Mouse (Mus musculus): ENCODE data around the gene Scfd2. TPM values are rescaled to one million over a fixed set of nuclear protein-coding genes. Genes with fewer than 3 reads are reported as not detected.

The Scfd2 gene
- polyA plus RNA-seq, 1 experiment from 2014 or later = 7.3 TPM

- no peak overlapping the region for H3K4me3 ChIP-seq (ENCODE audit: low read depth, low read length)
- 43% methylated on average over 12 of the region's 12 CpGs for WGBS (ENCODE audit: insufficient replicate concordance)
- no peaks in the 10 kb centered on the region for H3K36me3 ChIP-seq (replicated peaks; ENCODE audit: insufficient read depth, low read length)
- H3K4me2 ChIP-seq (ENCODE audit: low read depth, low read length) = no peak overlapping the region
- H3K27ac ChIP-seq (ENCODE audit: low read depth) = no peak overlapping the region
- H3K4me1 ChIP-seq (ENCODE audit: insufficient read depth) = peaks cover 7% of the 10 kb centered on the region
- no peak for ATAC-seq
- TF ChIP-seq EP300 (IDR thresholded peaks at IDR 0.05; ENCODE audit: low read depth) = no peak
- no peak for TF ChIP-seq CTCF (IDR thresholded peaks at IDR 0.05; ENCODE audit: low read depth)
- H3K9me3 ChIP-seq (ENCODE audit: low read length) = no peaks in the 10 kb centered on the region
- no peak overlapping the region for H3K9ac ChIP-seq (replicated peaks)
- H3K27me3 ChIP-seq (ENCODE audit: insufficient read depth, low read length) = no peaks in the 10 kb centered on the region
- DNase-seq = no peak
These were observed 359.4 kb downstream of the Scfd2 start for GRCm38 (mm10) chr5:74172208-74172607.

DNA sequence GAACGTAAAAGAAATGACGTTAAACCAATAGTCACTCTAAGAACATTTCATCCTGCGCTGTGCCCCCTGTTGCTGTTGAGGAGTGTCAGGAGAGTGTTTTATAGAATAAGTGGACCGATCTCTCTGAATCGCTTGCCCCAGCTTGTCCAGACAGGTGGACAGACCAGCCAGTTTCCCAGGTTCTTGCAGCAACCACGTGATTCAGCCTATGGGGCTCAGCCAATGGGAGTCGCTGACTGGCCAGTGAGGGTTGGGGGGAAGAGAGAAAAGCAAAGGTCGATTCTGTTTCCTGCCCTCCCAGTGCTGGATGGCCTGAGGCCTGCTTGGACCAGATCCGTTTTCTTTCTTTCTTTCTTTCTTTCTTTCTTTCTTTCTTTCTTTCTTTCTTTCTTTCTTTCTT is 359.8 kb downstream of the Scfd2 start:
- Histone ChIP-seq H3K27ac (ENCODE audit: low read depth) (no peak overlapping the region), H3K9me3 (ENCODE audit: low read length) (no peaks in the 10 kb centered on the region), H3K27me3 (ENCODE audit: insufficient read depth, low read length) (no peaks in the 10 kb centered on the region), H3K4me2 (ENCODE audit: low read depth, low read length) (no peak overlapping the region), H3K9ac (replicated peaks) (no peak overlapping the region), H3K36me3 (replicated peaks; ENCODE audit: insufficient read depth, low read length) (no peaks in the 10 kb centered on the region), H3K4me3 (ENCODE audit: low read depth, low read length) (no peak overlapping the region), H3K4me1 (ENCODE audit: insufficient read depth) (peaks cover 7% of the 10 kb centered on the region)
- 60% methylated on average over 9 of the region's 9 CpGs for WGBS (ENCODE audit: insufficient replicate concordance)
- DNase-seq (no peak), ATAC-seq (peak; percentile 51; the same call in 1 of the 2 replicates)
- TF ChIP-seq CTCF (IDR thresholded peaks at IDR 0.05; ENCODE audit: low read depth) (no peak), EP300 (IDR thresholded peaks at IDR 0.05; ENCODE audit: low read depth) (no peak)

GRCm38 (mm10) chr5:74168085-74168484 is 363.5 kb downstream of the Scfd2 start:
- no peak overlapping the region for H3K4me2 ChIP-seq (ENCODE audit: low read depth, low read length)
- H3K9ac ChIP-seq (replicated peaks) = no peak overlapping the region
- H3K4me3 ChIP-seq (ENCODE audit: low read depth, low read length) = no peak overlapping the region
- TF ChIP-seq CTCF (IDR thresholded peaks at IDR 0.05; ENCODE audit: low read depth) (no peak), EP300 (IDR thresholded peaks at IDR 0.05; ENCODE audit: low read depth) (no peak)
- WGBS (ENCODE audit: insufficient replicate concordance) = 84% methylated on average over 3 of the region's 3 CpGs
- no peaks in the 10 kb centered on the region for H3K36me3 ChIP-seq (replicated peaks; ENCODE audit: insufficient read depth, low read length)
- no peak overlapping the region for H3K27ac ChIP-seq (ENCODE audit: low read depth)
- ATAC-seq (no peak), DNase-seq (no peak)
- H3K9me3 ChIP-seq (ENCODE audit: low read length) = no peaks in the 10 kb centered on the region
- no peaks in the 10 kb centered on the region for H3K27me3 ChIP-seq (ENCODE audit: insufficient read depth, low read length)
- peaks cover 18% of the 10 kb centered on the region for H3K4me1 ChIP-seq (ENCODE audit: insufficient read depth)

GRCm38 (mm10) chr5:74166642-74167041 is 364.9 kb downstream of the Scfd2 start:
- Histone ChIP-seq H3K9ac (replicated peaks) (no peak overlapping the region), H3K4me3 (ENCODE audit: low read depth, low read length) (no peak overlapping the region), H3K27me3 (ENCODE audit: insufficient read depth, low read length) (no peaks in the 10 kb centered on the region), H3K9me3 (ENCODE audit: low read length) (no peaks in the 10 kb centered on the region), H3K4me1 (ENCODE audit: insufficient read depth) (peaks cover 13% of the 10 kb centered on the region), H3K27ac (ENCODE audit: low read depth) (no peak overlapping the region), H3K36me3 (replicated peaks; ENCODE audit: insufficient read depth, low read length) (no peaks in the 10 kb centered on the region), H3K4me2 (ENCODE audit: low read depth, low read length) (no peak overlapping the region)
- no peak for DNase-seq
- TF ChIP-seq CTCF (IDR thresholded peaks at IDR 0.05; ENCODE audit: low read depth) (no peak), EP300 (IDR thresholded peaks at IDR 0.05; ENCODE audit: low read depth) (no peak)
- 45% methylated on average over 3 of the region's 3 CpGs for WGBS (ENCODE audit: insufficient replicate concordance)
- ATAC-seq = no peak

GRCm38 (mm10) chr5:74164547-74164946 is 367.0 kb downstream of the Scfd2 start:
- Histone ChIP-seq H3K36me3 (replicated peaks; ENCODE audit: insufficient read depth, low read length) (no peaks in the 10 kb centered on the region), H3K4me3 (ENCODE audit: low read depth, low read length) (no peak overlapping the region), H3K9ac (replicated peaks) (no peak overlapping the region), H3K4me1 (ENCODE audit: insufficient read depth) (peaks cover 12% of the 10 kb centered on the region), H3K27ac (ENCODE audit: low read depth) (peak overlapping the region; percentile 9; the same call in 1 of the 2 replicates), H3K27me3 (ENCODE audit: insufficient read depth, low read length) (no peaks in the 10 kb centered on the region), H3K9me3 (ENCODE audit: low read length) (no peaks in the 10 kb centered on the region), H3K4me2 (ENCODE audit: low read depth, low read length) (no peak overlapping the region)
- DNase-seq (peak; percentile 19), ATAC-seq (peak; percentile 18; the same call in 1 of the 2 replicates)
- WGBS (ENCODE audit: insufficient replicate concordance) = 73% methylated on average over 7 of the region's 7 CpGs
- TF ChIP-seq CTCF (IDR thresholded peaks at IDR 0.05; ENCODE audit: low read depth) (no peak), EP300 (IDR thresholded peaks at IDR 0.05; ENCODE audit: low read depth) (no peak)

- H3K4me2 ChIP-seq (ENCODE audit: low read depth, low read length) = no peak overlapping the region
- DNase-seq (peak; percentile 21), ATAC-seq (no peak)
- no peaks in the 10 kb centered on the region for H3K9me3 ChIP-seq (ENCODE audit: low read length)
- H3K27me3 ChIP-seq (ENCODE audit: insufficient read depth, low read length) = no peaks in the 10 kb centered on the region
- WGBS (ENCODE audit: insufficient replicate concordance) = 77% methylated on average over 6 of the region's 6 CpGs
- TF ChIP-seq EP300 (IDR thresholded peaks at IDR 0.05; ENCODE audit: low read depth) = no peak
- TF ChIP-seq CTCF (IDR thresholded peaks at IDR 0.05; ENCODE audit: low read depth) = no peak
- peaks cover 12% of the 10 kb centered on the region for H3K4me1 ChIP-seq (ENCODE audit: insufficient read depth)
- H3K9ac ChIP-seq (replicated peaks) = no peak overlapping the region
- no peaks in the 10 kb centered on the region for H3K36me3 ChIP-seq (replicated peaks; ENCODE audit: insufficient read depth, low read length)
- no peak overlapping the region for H3K4me3 ChIP-seq (ENCODE audit: low read depth, low read length)
- H3K27ac ChIP-seq (ENCODE audit: low read depth) = no peak overlapping the region
These were observed 368.4 kb downstream of the Scfd2 start for GRCm38 (mm10) chr5:74163141-74163540.

DNA sequence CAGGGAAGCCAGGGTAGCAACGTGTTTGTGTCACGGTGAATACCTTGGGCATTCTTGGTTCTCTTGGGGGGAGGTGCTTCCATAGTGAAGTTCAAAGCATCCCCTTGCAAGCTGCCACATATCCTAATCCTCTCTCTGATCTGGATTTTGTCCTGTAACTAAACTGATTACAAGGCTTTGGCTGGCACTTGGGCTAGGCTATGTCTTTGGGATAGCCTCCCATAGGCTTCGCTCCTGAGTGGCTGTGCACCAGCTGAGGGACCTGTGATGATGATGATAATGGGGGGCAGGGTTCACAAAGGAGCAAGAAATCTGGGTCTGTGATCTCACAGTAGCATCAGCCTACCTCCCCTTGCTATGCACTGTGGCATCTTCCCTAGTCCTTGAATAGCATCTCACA is 369.5 kb downstream of the Scfd2 start:
- no peak for ATAC-seq
- Histone ChIP-seq H3K27me3 (ENCODE audit: insufficient read depth, low read length) (no peaks in the 10 kb centered on the region), H3K4me1 (ENCODE audit: insufficient read depth) (peaks cover 12% of the 10 kb centered on the region), H3K9ac (replicated peaks) (no peak overlapping the region), H3K27ac (ENCODE audit: low read depth) (no peak overlapping the region), H3K36me3 (replicated peaks; ENCODE audit: insufficient read depth, low read length) (no peaks in the 10 kb centered on the region), H3K9me3 (ENCODE audit: low read length) (no peaks in the 10 kb centered on the region), H3K4me3 (ENCODE audit: low read depth, low read length) (no peak overlapping the region), H3K4me2 (ENCODE audit: low read depth, low read length) (no peak overlapping the region)
- no peak for TF ChIP-seq EP300 (IDR thresholded peaks at IDR 0.05; ENCODE audit: low read depth)
- no peak for TF ChIP-seq CTCF (IDR thresholded peaks at IDR 0.05; ENCODE audit: low read depth)
- WGBS (ENCODE audit: insufficient replicate concordance) = 84% methylated on average over 3 of the region's 3 CpGs
- no peak for DNase-seq

Data from liver, postnatal 0 days (tissue).